Mouse (Mus musculus) liver, embryonic 13.5 days (tissue): ENCODE results near the gene Avpi1. TPM values are rescaled to one million over a fixed set of nuclear protein-coding genes. Genes with fewer than 3 reads are reported as not detected.

Experiments used
- ATAC-seq: fragments of 200-750 bp; cut with Nextera tagmentation; 2 replicates; pipeline ENCODE4 v1.8.0; 2017; ENCODE audit warnings: low read depth, mild to moderate bottlenecking, moderate number of reproducible peaks, moderate library complexity
- DNase-seq: peaks from one replicate; pipeline ENCODE4 v3.0.0; 2022
- H3K27ac ChIP-seq: fragments of 300-500 bp; sonication (generic); 2 replicates; pipeline ENCODE4 v1.5.1; 2015; ENCODE audit warnings: moderate library complexity, mild to moderate bottlenecking, inconsistent platforms
- H3K27me3 ChIP-seq: fragments of 300-500 bp; sonication (generic); 2 replicates; pipeline ENCODE4 v1.6.1; 2015; ENCODE audit warnings: mild to moderate bottlenecking, inconsistent platforms
- H3K36me3 ChIP-seq: fragments of 300-500 bp; sonication (generic); 2 replicates; pipeline ENCODE4 v1.6.1; 2015; ENCODE audit warnings: mild to moderate bottlenecking, inconsistent platforms
- H3K4me1 ChIP-seq: fragments of 300-500 bp; sonication (generic); replicated peaks from 2 replicates; pipeline ENCODE4 v1.6.1; 2015; ENCODE audit warnings: inconsistent platforms
- H3K4me2 ChIP-seq: fragments of 300-500 bp; sonication (generic); 2 replicates; pipeline ENCODE4 v1.6.1; 2015; ENCODE audit warnings: inconsistent platforms, mild to moderate bottlenecking, moderate library complexity
- H3K4me3 ChIP-seq: fragments of 300-500 bp; sonication (generic); replicated peaks from 2 replicates; pipeline ENCODE4 v1.5.1; 2015; ENCODE audit warnings: mild to moderate bottlenecking, inconsistent platforms
- H3K9ac ChIP-seq: fragments of 300-500 bp; sonication (generic); 2 replicates; pipeline ENCODE4 v1.6.1; 2015; ENCODE audit warnings: mild to moderate bottlenecking, inconsistent platforms
- H3K9me3 ChIP-seq: fragments of 300-500 bp; sonication (generic); replicated peaks from 2 replicates; pipeline ENCODE4 v1.6.1; 2016; ENCODE audit warnings: inconsistent platforms
- WGBS: fragments of 180-500 bp; shearing (Covaris S2); methylation state at CpG from one replicate; pipeline ENCODE4 v1.1.7; 2015; ENCODE audit not compliant: insufficient replicate concordance; 5-methylcytosine and 5-hydroxymethylcytosine counted together
- polyA plus RNA-seq: library from polyadenylated mRNA; unstranded; fragments of >200 nt; fragmentation: Nextera tagmentation; extraction: Ambion mirVana; gene quantifications from 2 replicates; pipeline ENCODE4 v1.2.1, GENCODE M21; 2015

Gene Avpi1
- polyA plus RNA-seq, 1 experiment from 2014 or later, result 15.6 TPM

GRCm38 (mm10) chr19:42158246-42159017, 29.6 kb upstream of the Avpi1 start:
- Histone ChIP-seq H3K9me3 (no peaks in the 10 kb centered on the region), H3K27ac (0 out of 2 replicates have a peak overlapping the region, but pooled peaks have one; percentile 19), H3K27me3 (0 out of 2 replicates have a peak, but pooled peaks cover 6% of the 10 kb centered on the region), H3K36me3 (no peaks in the 10 kb centered on the region), H3K4me2 (peak overlapping the region; percentile 3), H3K4me3 (no peak overlapping the region), H3K4me1 (peaks cover 18% of the 10 kb centered on the region), H3K9ac (no peak overlapping the region)
- DNase-seq (peak; percentile 37), ATAC-seq (peak; percentile 50; the same call in 1 of the 2 replicates)
- WGBS, result 20% methylated on average over 13 of the region's 13 CpGs

GRCm38 (mm10) chr19:42157493-42158237, 28.8 kb upstream of the Avpi1 start:
- H3K9me3 ChIP-seq, result no peaks in the 10 kb centered on the region
- ATAC-seq, result no peak

GRCm38 (mm10) chr19:42151990-42152389, 23.1 kb upstream of the Avpi1 start:
- ATAC-seq, result peak; percentile 37
- WGBS, result 8% methylated on average over 6 of the region's 6 CpGs

More at GRCm38 (mm10) chr19:42157493-42158237, 28.8 kb upstream of the Avpi1 start:
- Histone ChIP-seq H3K9ac (no peak overlapping the region), H3K4me1 (peaks cover 18% of the 10 kb centered on the region), H3K27me3 (0 out of 2 replicates have a peak, but pooled peaks cover 6% of the 10 kb centered on the region), H3K4me2 (no peak overlapping the region), H3K36me3 (no peaks in the 10 kb centered on the region), H3K4me3 (no peak overlapping the region), H3K27ac (peak overlapping the region; percentile 19; the same call in 1 of the 2 replicates)
- DNase-seq, result no peak
- 37% methylated on average over 12 of the region's 12 CpGs for WGBS

GRCm38 (mm10) chr19:42148569-42148860, 19.7 kb upstream of the Avpi1 start:
- Histone ChIP-seq H3K9ac (peak overlapping the region; percentile 73), H3K27me3 (peaks cover 52% of the 10 kb centered on the region), H3K4me2 (peak overlapping the region; percentile 78), H3K4me1 (peaks cover 46% of the 10 kb centered on the region), H3K27ac (no peak overlapping the region), H3K9me3 (no peaks in the 10 kb centered on the region), H3K36me3 (0 out of 2 replicates have a peak, but pooled peaks cover 2% of the 10 kb centered on the region), H3K4me3 (peak overlapping the region; percentile 65)
- WGBS, result 39% methylated on average over 7 of the region's 7 CpGs
- DNase-seq (no peak), ATAC-seq (0 out of 2 replicates have a peak, but pooled peaks have one; percentile 6)

More at GRCm38 (mm10) chr19:42151990-42152389, 23.1 kb upstream of the Avpi1 start:
- H3K4me2 ChIP-seq, result no peak overlapping the region
- H3K4me1 ChIP-seq, result peaks cover 39% of the 10 kb centered on the region
- no peak overlapping the region for H3K27ac ChIP-seq
- H3K36me3 ChIP-seq, result 0 out of 2 replicates have a peak, but pooled peaks cover 2% of the 10 kb centered on the region
- H3K9me3 ChIP-seq, result no peaks in the 10 kb centered on the region
- no peak overlapping the region for H3K9ac ChIP-seq
- peaks cover 36% of the 10 kb centered on the region for H3K27me3 ChIP-seq
- H3K4me3 ChIP-seq, result no peak overlapping the region
- DNase-seq, result peak; percentile 57

- WGBS, result 4% methylated on average over 63 of the region's 63 CpGs
- peak overlapping the region; percentile 65 for H3K27ac ChIP-seq
- DNase-seq (no peak), ATAC-seq (peak; percentile 27)
- H3K9me3 ChIP-seq, result no peaks in the 10 kb centered on the region
- peaks cover 46% of the 10 kb centered on the region for H3K4me1 ChIP-seq
- 0 out of 2 replicates have a peak, but pooled peaks cover 2% of the 10 kb centered on the region for H3K36me3 ChIP-seq
- peak overlapping the region; percentile 65 for H3K4me3 ChIP-seq
- H3K9ac ChIP-seq, result peak overlapping the region; percentile 73
- peaks cover 52% of the 10 kb centered on the region for H3K27me3 ChIP-seq
- peak overlapping the region; percentile 78 for H3K4me2 ChIP-seq
Observed at GRCm38 (mm10) chr19:42147769-42148568, 19.1 kb upstream of the Avpi1 start.

- H3K36me3 ChIP-seq, result 0 out of 2 replicates have a peak, but pooled peaks cover 2% of the 10 kb centered on the region
- H3K9me3 ChIP-seq, result no peaks in the 10 kb centered on the region
- ATAC-seq (peak; percentile 44), DNase-seq (no peak)
- peak within 1 kb of the TSS; percentile 65 for H3K4me3 ChIP-seq
- H3K4me2 ChIP-seq, result peak within 1 kb of the TSS; percentile 78
- under 1% methylated on average over 35 of the region's 57 CpGs for WGBS
- peak within 1 kb of the TSS; percentile 73 for H3K9ac ChIP-seq
- peaks cover 52% of the 10 kb centered on the region for H3K27me3 ChIP-seq
- H3K27ac ChIP-seq, result peak within 1 kb of the TSS; percentile 65
- H3K4me1 ChIP-seq, result peaks cover 46% of the 10 kb centered on the region
Observed at GRCm38 (mm10) chr19:42147170-42147768, 18.4 kb upstream of the Avpi1 start, which contains the start of gene Marveld1. Marveld1 (plus strand) TSS chr19:42147400.

- peaks cover 52% of the 10 kb centered on the region for H3K27me3 ChIP-seq
- H3K27ac ChIP-seq, result peak overlapping the region; percentile 65; the same call in 1 of the 2 replicates
- ATAC-seq (no peak), DNase-seq (no peak)
- WGBS, result 79% methylated on average over 9 of the region's 9 CpGs
- H3K4me2 ChIP-seq, result peak overlapping the region; percentile 78; the same call in 1 of the 2 replicates
- peaks cover 41% of the 10 kb centered on the region for H3K4me1 ChIP-seq
- no peaks in the 10 kb centered on the region for H3K9me3 ChIP-seq
- no peak overlapping the region for H3K4me3 ChIP-seq
- 0 out of 2 replicates have a peak, but pooled peaks cover 2% of the 10 kb centered on the region for H3K36me3 ChIP-seq
- peak overlapping the region; percentile 73; the same call in 1 of the 2 replicates for H3K9ac ChIP-seq
Observed at GRCm38 (mm10) chr19:42146276-42147010, 17.6 kb upstream of the Avpi1 start.

- Histone ChIP-seq H3K27ac (no peak overlapping the region), H3K27me3 (peaks cover 52% of the 10 kb centered on the region)
Observed at GRCm38 (mm10) chr19:42145731-42146130, 16.9 kb upstream of the Avpi1 start.

GRCm38 (mm10) chr19:42145210-42145609, 16.4 kb upstream of the Avpi1 start:
- no peak for ATAC-seq
- no peak overlapping the region for H3K27ac ChIP-seq
- H3K27me3 ChIP-seq, result peaks cover 52% of the 10 kb centered on the region
- DNase-seq, result no peak
- 58% methylated on average over 4 of the region's 4 CpGs for WGBS
- no peaks in the 10 kb centered on the region for H3K9me3 ChIP-seq
- H3K4me1 ChIP-seq, result peaks cover 35% of the 10 kb centered on the region
- H3K4me2 ChIP-seq, result no peak overlapping the region
- no peak overlapping the region for H3K4me3 ChIP-seq
- no peaks in the 10 kb centered on the region for H3K36me3 ChIP-seq
- no peak overlapping the region for H3K9ac ChIP-seq

More at GRCm38 (mm10) chr19:42145731-42146130, 16.9 kb upstream of the Avpi1 start:
- no peaks in the 10 kb centered on the region for H3K36me3 ChIP-seq
- H3K9me3 ChIP-seq, result no peaks in the 10 kb centered on the region
- peaks cover 35% of the 10 kb centered on the region for H3K4me1 ChIP-seq
- ATAC-seq (no peak), DNase-seq (no peak)
- WGBS, result 88% methylated on average over 2 of the region's 2 CpGs
- no peak overlapping the region for H3K4me3 ChIP-seq
- H3K4me2 ChIP-seq, result no peak overlapping the region
- H3K9ac ChIP-seq, result no peak overlapping the region
